Mouse (Mus musculus): ENCODE data around the gene Rap2b. TPM values are rescaled to one million over a fixed set of nuclear protein-coding genes. Genes with fewer than 3 reads are reported as not detected.

Gene Rap2b
- polyA plus RNA-seq, 1 experiment from 2014 or later, result 9.5 TPM

DNA sequence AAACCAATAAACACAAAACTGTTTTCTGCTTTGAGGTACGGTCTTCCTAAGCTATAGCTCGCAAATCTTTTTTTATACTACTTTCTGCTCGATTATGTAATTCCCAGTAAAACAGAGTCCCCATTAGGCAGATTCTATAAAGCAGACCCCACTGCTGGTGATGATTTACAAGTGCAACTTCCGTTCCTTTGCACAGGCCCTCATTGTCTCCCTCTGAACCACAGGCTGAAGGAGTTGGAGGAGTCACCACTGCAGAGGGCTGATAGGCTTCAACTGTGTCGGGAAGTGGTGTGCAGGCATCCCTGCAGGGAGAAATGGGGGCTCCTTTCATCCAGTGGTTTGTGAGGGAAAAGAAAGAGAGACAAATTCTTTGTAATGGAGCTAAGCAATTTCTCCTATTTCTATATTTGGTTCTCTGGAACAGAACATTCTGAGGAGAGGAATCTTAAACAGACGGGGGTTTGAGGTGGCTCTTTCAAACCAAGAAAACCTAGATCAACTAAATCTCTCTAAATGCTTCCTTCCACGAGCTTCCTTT is 2.6 kb upstream of the Rap2b start:
- Histone ChIP-seq H3K4me3 (no peak overlapping the region), H3K4me2 (no peak overlapping the region), H3K27me3 (no peaks in the 10 kb centered on the region), H3K27ac (replicated peaks) (no peak overlapping the region), H3K4me1 (replicated peaks) (peaks cover 6% of the 10 kb centered on the region), H3K9ac (no peak overlapping the region), H3K36me3 (no peaks in the 10 kb centered on the region), H3K9me3 (no peaks in the 10 kb centered on the region)
- 40% methylated on average over 7 of the region's 7 CpGs for WGBS
- no peak for ATAC-seq (ENCODE audit: low read depth)

DNA sequence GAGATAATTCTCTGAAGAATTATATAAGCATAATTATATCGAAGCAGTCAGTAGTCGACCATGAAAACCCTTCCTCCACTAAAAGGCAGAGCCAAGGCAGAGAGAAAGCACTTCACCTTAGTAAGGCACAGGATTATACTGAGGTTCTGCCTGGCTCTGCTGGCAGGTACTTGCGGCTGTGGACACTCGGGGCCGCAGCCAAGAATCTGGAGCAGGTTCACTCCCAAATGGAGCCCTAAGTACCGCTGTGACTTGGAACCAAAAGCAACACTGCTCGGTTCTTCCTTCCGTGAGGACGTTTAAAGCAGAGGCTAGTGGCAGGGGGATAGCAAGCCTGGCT is 1.4 kb downstream of the Rap2b start:
- no peak for ATAC-seq (ENCODE audit: low read depth)

DNA sequence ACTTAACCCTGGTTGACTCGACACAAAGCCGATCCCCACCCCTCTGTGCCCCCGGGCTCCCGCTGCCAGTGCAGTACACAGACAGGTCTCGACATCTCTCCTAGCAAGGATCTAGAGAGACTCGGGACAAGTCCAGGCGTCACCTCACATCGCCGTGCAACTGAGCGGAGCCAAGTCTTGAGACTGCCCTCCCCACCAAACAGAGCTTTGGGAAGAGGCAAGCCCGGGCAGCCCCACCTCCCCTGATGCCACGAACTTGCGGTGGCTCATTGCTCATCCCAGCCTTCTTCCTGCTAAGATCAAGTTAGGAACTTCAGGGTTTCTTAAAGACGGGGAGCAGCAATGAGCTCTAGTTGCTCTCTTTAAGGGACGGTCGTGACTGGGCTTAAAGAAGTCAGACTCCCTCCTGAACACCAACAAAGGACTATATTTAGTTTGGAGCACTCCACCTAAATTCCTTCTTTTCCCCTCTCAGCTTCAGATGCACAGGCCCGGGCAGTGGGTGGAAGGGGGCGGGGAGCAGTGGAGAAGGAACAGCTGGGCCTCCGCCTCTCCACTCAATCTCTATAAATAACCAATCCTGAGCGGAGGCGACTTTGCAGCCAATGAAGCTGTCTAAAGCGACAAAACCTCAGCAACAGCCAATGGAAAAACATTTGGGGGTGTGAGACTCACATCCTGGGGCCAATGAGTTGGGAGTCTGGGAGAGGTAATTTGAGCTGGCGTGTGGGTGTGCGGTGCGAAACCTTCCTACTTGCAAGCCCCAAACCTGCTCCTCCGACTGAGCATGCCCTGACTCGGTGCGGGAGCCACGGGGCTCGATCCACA is 1.9 kb downstream of the Rap2b start:
- Histone ChIP-seq H3K9ac (peak overlapping the region; percentile 72), H3K27me3 (no peaks in the 10 kb centered on the region), H3K36me3 (no peaks in the 10 kb centered on the region), H3K9me3 (no peaks in the 10 kb centered on the region), H3K27ac (replicated peaks) (peak overlapping the region; percentile 82), H3K4me2 (peak overlapping the region; percentile 95), H3K4me1 (replicated peaks) (peaks cover 33% of the 10 kb centered on the region), H3K4me3 (peak overlapping the region; percentile 83)
- WGBS, result under 1% methylated on average over 30 of the region's 30 CpGs
- peak; percentile 95 for ATAC-seq (ENCODE audit: low read depth)

More for the DNA sequence above, 1.4 kb downstream of the Rap2b start:
- no peaks in the 10 kb centered on the region for H3K27me3 ChIP-seq
- WGBS, result 7% methylated on average over 9 of the region's 9 CpGs
- peak overlapping the region; percentile 95 for H3K4me2 ChIP-seq
- no peaks in the 10 kb centered on the region for H3K9me3 ChIP-seq
- H3K4me1 ChIP-seq (replicated peaks), result peaks cover 27% of the 10 kb centered on the region
- H3K9ac ChIP-seq, result peak overlapping the region; percentile 71
- peak overlapping the region; percentile 74 for H3K27ac ChIP-seq (replicated peaks)
- peak overlapping the region; percentile 83 for H3K4me3 ChIP-seq
- no peaks in the 10 kb centered on the region for H3K36me3 ChIP-seq

DNA sequence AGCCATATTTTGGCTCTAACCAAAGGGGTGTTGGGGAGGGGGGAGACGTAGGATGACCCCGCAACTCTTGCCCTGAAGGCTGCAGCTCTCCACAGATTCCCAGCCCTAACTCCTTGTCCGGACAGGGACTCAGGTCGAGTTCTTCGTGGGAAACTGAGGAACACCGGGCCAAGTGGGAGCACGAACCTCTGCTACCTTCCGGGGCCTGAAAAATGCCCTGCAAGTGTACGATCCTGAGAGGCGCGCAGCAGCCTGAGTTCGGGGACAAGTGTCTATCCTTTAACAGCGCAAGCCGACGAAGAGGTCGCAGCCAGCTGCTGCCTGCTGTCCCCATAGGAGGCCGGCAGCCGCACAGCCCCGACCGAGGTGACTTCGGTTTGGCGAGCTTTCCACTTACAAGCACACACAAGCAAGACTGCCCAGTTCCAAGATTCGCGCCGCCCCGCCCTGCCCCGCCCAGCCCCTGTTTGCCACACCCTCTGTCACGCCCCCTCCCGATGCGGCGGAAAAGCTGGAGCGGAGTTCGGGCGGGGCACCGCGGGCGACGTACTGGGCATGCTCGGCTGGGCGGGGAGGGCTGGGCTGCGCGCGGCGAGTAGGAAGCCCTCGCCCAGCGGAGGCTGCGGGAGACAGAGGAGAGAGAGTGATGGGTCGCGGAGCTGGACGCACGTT is 2.7 kb downstream of the Rap2b start:
- Histone ChIP-seq H3K4me2 (peak overlapping the region; percentile 95), H3K4me1 (replicated peaks) (peaks cover 39% of the 10 kb centered on the region), H3K9me3 (no peaks in the 10 kb centered on the region), H3K27ac (replicated peaks) (peak overlapping the region; percentile 92), H3K9ac (peak overlapping the region; percentile 81), H3K27me3 (no peaks in the 10 kb centered on the region), H3K4me3 (peak overlapping the region; percentile 83), H3K36me3 (no peaks in the 10 kb centered on the region)
- peak; percentile 95 for ATAC-seq (ENCODE audit: low read depth)
- under 1% methylated on average over 44 of the region's 51 CpGs for WGBS

DNA sequence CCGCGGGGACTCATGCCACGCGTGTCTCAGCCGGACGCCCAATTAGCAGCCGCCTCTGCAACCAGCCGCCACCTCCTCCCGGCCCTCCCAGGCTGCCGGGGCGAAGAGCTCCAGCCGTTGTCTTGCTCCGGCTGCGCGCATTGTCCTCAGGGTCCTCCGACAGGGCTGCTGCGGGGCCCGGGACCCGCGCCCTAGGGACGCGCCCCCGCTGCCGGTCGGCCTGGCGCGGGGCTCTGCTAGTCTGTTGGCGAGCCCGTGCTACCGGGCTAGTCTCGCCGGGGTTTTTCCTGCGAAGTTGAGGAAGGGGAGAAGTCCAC is 3.2 kb downstream of the Rap2b start:
- ATAC-seq (ENCODE audit: low read depth), result peak; percentile 54
- no peaks in the 10 kb centered on the region for H3K9me3 ChIP-seq
- peak overlapping the region; percentile 92 for H3K27ac ChIP-seq (replicated peaks)
- peaks cover 39% of the 10 kb centered on the region for H3K4me1 ChIP-seq (replicated peaks)
- peak overlapping the region; percentile 95 for H3K4me2 ChIP-seq
- H3K36me3 ChIP-seq, result no peaks in the 10 kb centered on the region
- H3K9ac ChIP-seq, result peak overlapping the region; percentile 81
- H3K27me3 ChIP-seq, result no peaks in the 10 kb centered on the region
- WGBS, result under 1% methylated on average over 25 of the region's 33 CpGs
- H3K4me3 ChIP-seq, result peak overlapping the region; percentile 83

DNA sequence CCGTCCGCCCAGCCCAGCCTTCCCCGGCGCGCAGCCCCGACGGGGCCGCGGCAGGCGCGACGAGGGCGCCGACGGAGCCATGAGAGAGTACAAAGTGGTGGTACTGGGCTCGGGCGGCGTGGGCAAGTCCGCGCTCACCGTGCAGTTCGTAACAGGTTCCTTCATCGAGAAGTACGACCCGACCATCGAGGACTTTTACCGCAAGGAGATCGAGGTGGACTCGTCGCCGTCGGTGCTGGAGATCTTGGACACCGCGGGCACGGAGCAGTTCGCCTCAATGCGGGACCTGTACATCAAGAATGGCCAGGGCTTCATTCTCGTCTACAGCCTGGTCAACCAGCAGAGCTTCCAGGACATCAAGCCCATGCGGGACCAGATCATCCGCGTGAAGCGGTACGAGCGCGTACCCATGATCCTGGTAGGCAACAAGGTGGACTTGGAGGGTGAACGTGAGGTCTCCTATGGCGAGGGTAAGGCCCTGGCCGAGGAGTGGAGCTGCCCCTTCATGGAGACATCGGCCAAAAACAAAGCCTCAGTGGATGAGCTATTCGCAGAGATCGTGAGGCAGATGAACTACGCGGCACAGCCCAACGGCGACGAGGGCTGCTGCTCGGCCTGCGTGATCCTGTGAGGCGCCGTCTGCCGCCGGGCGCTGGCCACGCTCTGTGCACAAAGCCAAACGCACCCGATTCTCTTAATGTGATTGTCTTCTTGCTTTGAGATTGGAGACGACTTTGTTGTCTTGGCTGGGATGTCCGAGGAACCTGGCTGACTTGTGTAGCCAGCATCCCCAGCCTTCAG is 3.7 kb downstream of the Rap2b start:
- Histone ChIP-seq H3K4me1 (replicated peaks) (peaks cover 39% of the 10 kb centered on the region), H3K36me3 (no peaks in the 10 kb centered on the region), H3K27me3 (no peaks in the 10 kb centered on the region), H3K9ac (peak overlapping the region; percentile 81), H3K4me3 (peak overlapping the region; percentile 83), H3K27ac (replicated peaks) (peak overlapping the region; percentile 92), H3K4me2 (peak overlapping the region; percentile 95), H3K9me3 (no peaks in the 10 kb centered on the region)
- WGBS, result under 1% methylated on average over 68 of the region's 68 CpGs
- ATAC-seq (ENCODE audit: low read depth), result peak; percentile 19

DNA sequence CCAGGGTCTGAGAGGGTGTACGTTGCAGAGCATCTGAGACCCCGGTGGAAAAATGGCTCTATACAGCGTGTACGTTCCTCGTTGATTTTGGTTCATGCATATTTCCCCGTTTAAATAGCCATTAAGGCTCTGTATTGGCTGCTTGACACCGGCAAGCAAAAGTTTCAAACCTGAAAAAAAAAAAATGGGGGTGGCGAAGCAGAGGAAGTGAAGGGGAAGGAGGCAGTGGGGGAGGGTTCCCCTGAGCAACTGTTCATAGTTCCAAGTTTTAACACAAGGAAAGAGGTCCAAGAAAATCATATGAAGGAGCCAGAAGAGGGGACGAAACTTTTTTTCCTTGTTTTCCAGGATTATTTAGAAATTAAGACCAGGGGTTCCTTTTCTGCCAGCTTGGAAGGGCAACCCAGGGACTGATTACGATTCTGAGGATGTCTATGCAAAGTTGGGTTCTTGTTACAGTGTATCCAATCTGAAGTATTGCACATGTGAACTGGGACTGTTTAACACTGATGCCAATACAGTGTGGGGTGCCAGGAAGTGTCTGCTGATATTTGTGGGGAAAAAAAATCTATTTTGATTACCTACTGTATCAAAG is 4.4 kb downstream of the Rap2b start, which contains the start of gene B430305J03Rik:
Gene B430305J03Rik, minus strand, starts transcription at position 173 of the 595 bp plus-strand sequence.
- H3K4me2 ChIP-seq, result peak within 1 kb of the TSS; percentile 95
- ATAC-seq (ENCODE audit: low read depth), result no peak
- H3K27ac ChIP-seq (replicated peaks), result peak within 1 kb of the TSS; percentile 92
- peak within 1 kb of the TSS; percentile 81 for H3K9ac ChIP-seq
- H3K27me3 ChIP-seq, result no peaks in the 10 kb centered on the region
- H3K36me3 ChIP-seq, result no peaks in the 10 kb centered on the region
- under 1% methylated on average over 10 of the region's 10 CpGs for WGBS
- H3K4me3 ChIP-seq, result peak within 1 kb of the TSS; percentile 83
- no peaks in the 10 kb centered on the region for H3K9me3 ChIP-seq
- peaks cover 39% of the 10 kb centered on the region for H3K4me1 ChIP-seq (replicated peaks)

DNA sequence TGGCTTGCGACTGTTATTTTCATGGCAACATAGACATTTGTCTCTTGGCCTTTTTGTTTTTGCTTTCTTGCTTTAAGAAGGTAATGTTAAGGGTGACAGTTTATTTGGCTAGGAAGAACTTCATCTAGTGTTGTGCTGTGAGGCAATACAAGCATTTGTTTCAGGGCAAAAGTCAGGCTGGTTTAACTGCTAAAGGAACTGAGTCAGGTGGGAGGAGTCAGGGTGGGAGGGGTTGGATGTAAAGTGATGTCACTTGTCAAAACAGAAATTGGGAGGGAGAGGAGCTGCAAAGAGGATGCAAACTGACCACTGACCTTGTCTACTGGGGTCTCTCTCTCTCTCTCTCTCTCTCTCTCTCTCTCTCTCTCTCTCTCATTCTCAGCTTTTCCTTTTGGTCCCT is 7.0 kb downstream of the Rap2b start:
- no peak for ATAC-seq (ENCODE audit: low read depth)
- Histone ChIP-seq H3K4me2 (0 out of 2 replicates have a peak overlapping the region, but pooled peaks have one; percentile 1), H3K27me3 (no peaks in the 10 kb centered on the region), H3K36me3 (0 out of 2 replicates have a peak, but pooled peaks cover 5% of the 10 kb centered on the region), H3K27ac (replicated peaks) (no peak overlapping the region), H3K9me3 (no peaks in the 10 kb centered on the region), H3K4me1 (replicated peaks) (peaks cover 33% of the 10 kb centered on the region), H3K4me3 (no peak overlapping the region), H3K9ac (no peak overlapping the region)
- 91% methylated on average over 1 of the region's 1 CpGs for WGBS

DNA sequence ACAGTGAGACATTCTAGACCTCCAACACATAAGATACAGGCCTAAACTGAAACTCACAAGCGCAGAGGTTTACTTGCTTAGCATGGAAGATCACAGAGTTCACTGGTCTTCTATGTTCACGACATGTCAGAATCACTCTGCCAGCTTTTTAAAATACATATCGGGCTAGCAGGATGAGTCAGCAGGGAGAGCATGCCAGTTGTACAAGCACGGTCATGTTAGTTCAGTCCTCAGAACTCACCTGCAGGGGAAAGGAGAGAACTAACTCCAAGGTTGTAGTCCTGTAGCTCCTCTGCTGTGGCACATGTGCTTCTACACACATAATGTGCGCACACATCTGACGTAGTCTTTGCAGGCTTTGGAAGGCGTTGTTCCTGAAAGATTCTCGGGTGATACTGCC is 14.6 kb downstream of the Rap2b start:
- no peaks in the 10 kb centered on the region for H3K4me1 ChIP-seq (replicated peaks)
- H3K27ac ChIP-seq (replicated peaks), result no peak overlapping the region
- H3K36me3 ChIP-seq, result 0 out of 2 replicates have a peak, but pooled peaks cover 5% of the 10 kb centered on the region
- no peak for ATAC-seq (ENCODE audit: low read depth)
- H3K9me3 ChIP-seq, result no peaks in the 10 kb centered on the region
- H3K4me2 ChIP-seq, result no peak overlapping the region
- 97% methylated on average over 8 of the region's 8 CpGs for WGBS
- H3K4me3 ChIP-seq, result no peak overlapping the region
- H3K9ac ChIP-seq, result no peak overlapping the region
- H3K27me3 ChIP-seq, result no peaks in the 10 kb centered on the region

DNA sequence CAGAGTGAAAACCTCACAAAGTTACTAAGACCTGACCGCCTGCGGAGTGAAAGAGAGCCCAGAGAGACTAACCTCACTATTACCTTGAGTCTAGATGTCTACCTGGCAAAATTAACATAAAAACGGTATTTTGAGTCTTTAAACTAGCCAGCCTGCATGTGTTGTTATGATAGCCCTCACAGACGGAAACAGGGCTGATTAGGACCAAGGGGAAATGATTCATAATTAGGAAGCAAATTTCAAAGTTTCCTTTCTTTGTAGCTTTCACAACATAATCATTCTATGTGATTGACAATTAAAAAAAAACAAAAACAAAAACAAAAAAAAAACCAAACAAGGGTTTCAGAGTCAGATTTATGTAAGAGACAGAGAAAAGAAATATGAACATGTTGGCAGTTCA is 24.9 kb downstream of the Rap2b start:
- no peaks in the 10 kb centered on the region for H3K9me3 ChIP-seq

DNA sequence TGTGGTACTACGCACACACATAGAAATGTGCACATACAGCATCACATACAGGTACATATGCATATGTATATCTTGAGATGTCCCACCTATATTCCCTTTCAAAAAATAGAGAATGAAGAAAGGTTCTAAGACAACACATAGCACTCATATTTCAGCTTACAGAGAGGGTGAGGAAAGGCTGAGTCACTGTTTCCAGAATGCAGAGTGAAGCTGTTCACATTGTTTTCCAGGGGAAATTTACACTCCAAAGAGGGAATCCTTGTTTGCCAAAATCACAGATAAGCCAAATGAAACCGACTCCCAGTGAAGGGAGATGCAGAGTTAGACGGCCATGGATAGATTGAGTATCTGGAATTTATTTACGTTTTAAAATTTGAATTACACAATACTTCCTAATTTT is 30.1 kb downstream of the Rap2b start:
- H3K9ac ChIP-seq, result no peak overlapping the region
- peaks cover 5% of the 10 kb centered on the region for H3K4me1 ChIP-seq (replicated peaks)
- no peak overlapping the region for H3K4me2 ChIP-seq
- H3K27me3 ChIP-seq, result no peaks in the 10 kb centered on the region
- no peak for ATAC-seq (ENCODE audit: low read depth)
- H3K9me3 ChIP-seq, result no peaks in the 10 kb centered on the region
- H3K27ac ChIP-seq (replicated peaks), result no peak overlapping the region
- WGBS, result 83% methylated on average over 4 of the region's 4 CpGs
- H3K36me3 ChIP-seq, result no peaks in the 10 kb centered on the region
- H3K4me3 ChIP-seq, result no peak overlapping the region

More for the DNA sequence above, 24.9 kb downstream of the Rap2b start:
- no peak overlapping the region for H3K9ac ChIP-seq
- no peak overlapping the region for H3K4me2 ChIP-seq
- no peaks in the 10 kb centered on the region for H3K4me1 ChIP-seq (replicated peaks)
- no peak for ATAC-seq (ENCODE audit: low read depth)
- WGBS, result 82% methylated on average over 4 of the region's 4 CpGs
- no peaks in the 10 kb centered on the region for H3K36me3 ChIP-seq
- H3K27me3 ChIP-seq, result no peaks in the 10 kb centered on the region
- H3K4me3 ChIP-seq, result no peak overlapping the region
- H3K27ac ChIP-seq (replicated peaks), result no peak overlapping the region

All from neural tube, embryonic 13.5 days (tissue).